Mouse (Mus musculus): ENCODE data around the gene Rfx3.

DNA sequence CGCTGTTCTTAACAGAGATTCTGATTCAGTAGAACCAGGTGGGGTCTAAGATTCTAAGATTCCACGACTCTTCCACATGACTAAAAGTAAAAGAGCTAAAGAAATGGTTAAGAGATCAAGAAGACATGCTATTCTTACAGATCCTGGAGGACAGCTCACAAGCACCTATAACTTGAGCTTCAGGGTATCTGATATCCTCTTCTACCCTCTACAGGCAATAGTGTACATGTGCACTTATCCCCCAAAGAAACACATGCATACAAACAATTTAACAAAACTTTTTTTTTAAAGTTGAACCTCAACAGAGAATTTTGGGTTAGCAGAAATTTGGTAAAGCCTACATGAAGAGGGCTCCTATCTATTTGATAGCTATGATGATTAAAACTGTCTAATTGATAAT lies 79.8 kb downstream of the Rfx3 start:
- peak; percentile 21 for TF ChIP-seq CTCF (IDR thresholded peaks at IDR 0.05)
- no peak for TF ChIP-seq EP300 (IDR thresholded peaks at IDR 0.05)

Measured in lung, postnatal 0 days (tissue).